In the genomic region with DNA sequence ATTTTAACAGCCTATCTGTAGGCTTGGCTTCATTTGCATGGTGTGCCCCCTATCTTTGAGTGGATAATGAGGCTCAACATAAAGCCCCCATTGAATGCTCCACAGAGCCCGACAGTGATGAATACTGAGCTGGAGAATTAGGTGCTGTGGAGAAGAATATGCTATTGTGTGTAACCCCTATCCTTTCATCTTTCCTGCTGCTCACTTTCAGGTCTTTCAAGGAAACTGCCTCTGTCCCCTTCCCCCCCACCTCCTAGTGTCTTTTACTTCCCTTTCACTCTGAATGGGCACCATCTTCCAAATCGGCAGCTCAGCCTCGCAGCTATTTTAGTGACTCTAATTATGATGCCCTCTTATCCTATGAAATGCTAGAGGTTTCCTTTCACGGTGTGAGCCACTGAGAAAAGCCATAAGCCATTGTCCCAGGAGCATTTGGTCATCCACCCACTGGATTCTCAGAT, we compare ENCODE assay signal across 10 mouse cellular contexts.
A peak's percentile ranks its signal among the peaks of the same experiment; 100 is the strongest.
DNase-seq lines count a peak whose midpoint lies in the region; ATAC-seq and TF ChIP-seq lines count a peak whose summit lies in the region.
"Had no signal": no experiment of that assay in that cellular context is flagged by ENCODE, and none has a peak within 500 bp of the region (broad histone marks: within the 10 kb centered on the region; RNA-seq: fewer than 3 reads in every experiment).

No protein-coding gene starts in this region.

- H3K9ac ChIP-seq in heart, embryonic 11.5 days (ENCODE audit: low read depth, low read length), result no peak overlapping the region
- no peak overlapping the region for H3K9ac ChIP-seq in heart, adult 2 months (ENCODE audit: low read depth, low read length)
- no peak overlapping the region for H3K9ac ChIP-seq in forebrain, embryonic 12.5 days
- H3K9ac ChIP-seq: liver, embryonic 14.5 days had no signal

- intact Hi-C loops in heart, adult 2 months (cut with DNase I), result no loop called here
- intact Hi-C loops in gastrocnemius, postnatal 14 days (cut with DNase I; ENCODE audit: low total_unique reads), result no loop called here

- TF ChIP-seq POLR2A in heart, adult 2 months (IDR thresholded peaks at IDR 0.05; ENCODE audit: insufficient read depth, low read depth, low read length), result no peak

- DNase-seq in heart, adult 2 months, result no peak
- DNase-seq in Muller cell, postnatal 12 days (ENCODE audit: inconsistent ontology term), result peak; percentile 55
- peak; percentile 51 for DNase-seq in midbrain, embryonic 10.5 days (ENCODE audit: low spot score)
- no peak for DNase-seq in urinary bladder, postnatal 4 days (ENCODE audit: low spot score in 2 of 2)
- no peak for DNase-seq in gastrocnemius, postnatal 14 days

- H3K27me3 ChIP-seq in heart, embryonic 11.5 days (ENCODE audit: control insufficient read depth, insufficient read depth, low read length), result no peaks in the 10 kb centered on the region
- H3K27me3 ChIP-seq in heart, adult 2 months (ENCODE audit: control insufficient read depth, insufficient read depth, low read length), result no peaks in the 10 kb centered on the region
- peaks cover 60% of the 10 kb centered on the region for H3K27me3 ChIP-seq in forebrain, embryonic 12.5 days
- peaks cover 81% of the 10 kb centered on the region for H3K27me3 ChIP-seq in midbrain, embryonic 10.5 days (ENCODE audit: low read depth, poor library complexity, severe bottlenecking)

- H3K9me3 ChIP-seq in heart, embryonic 11.5 days (replicated peaks; ENCODE audit: control insufficient read depth, low read length), result no peaks in the 10 kb centered on the region
- H3K9me3 ChIP-seq in forebrain, embryonic 12.5 days, result no peaks in the 10 kb centered on the region
- H3K9me3 ChIP-seq in midbrain, embryonic 10.5 days (replicated peaks), result no peaks in the 10 kb centered on the region

- H3K4me1 ChIP-seq in heart, embryonic 11.5 days (ENCODE audit: control insufficient read depth, insufficient read depth, low read length), result no peaks in the 10 kb centered on the region; the same call in 1 of the 2 replicates
- no peaks in the 10 kb centered on the region; the same call in 1 of the 2 replicates for H3K4me1 ChIP-seq in heart, adult 2 months (ENCODE audit: control insufficient read depth, insufficient read depth, low read length)
- peaks cover 27% of the 10 kb centered on the region for H3K4me1 ChIP-seq in forebrain, embryonic 12.5 days
- peaks cover 41% of the 10 kb centered on the region for H3K4me1 ChIP-seq in midbrain, embryonic 10.5 days

- WGBS in heart, embryonic 11.5 days (ENCODE audit: insufficient replicate concordance), result 6% methylated on average over 4 of the region's 4 CpGs
- WGBS in heart, adult 2 months, result 16% methylated on average over 4 of the region's 4 CpGs
- 2% methylated on average over 4 of the region's 4 CpGs for WGBS in forebrain, embryonic 12.5 days
- WGBS in midbrain, embryonic 10.5 days, result 5% methylated on average over 4 of the region's 4 CpGs

- peak overlapping the region; percentile 40 for H3K4me2 ChIP-seq in heart, embryonic 11.5 days
- H3K4me2 ChIP-seq in forebrain, embryonic 12.5 days, result peak overlapping the region; percentile 41

- TF ChIP-seq EP300 in heart, adult 2 months (IDR thresholded peaks at IDR 0.05; ENCODE audit: insufficient read depth, low read depth, low read length), result no peak

- no peaks in the 10 kb centered on the region for H3K36me3 ChIP-seq in heart, embryonic 11.5 days (ENCODE audit: control insufficient read depth, insufficient read depth, low read length)
- no peaks in the 10 kb centered on the region for H3K36me3 ChIP-seq in heart, adult 2 months (ENCODE audit: control insufficient read depth, insufficient read depth, low read length)
- no peaks in the 10 kb centered on the region for H3K36me3 ChIP-seq in forebrain, embryonic 12.5 days (replicated peaks)
- no peaks in the 10 kb centered on the region for H3K36me3 ChIP-seq in midbrain, embryonic 10.5 days

- H3K79me2 ChIP-seq in heart, adult 2 months (replicated peaks; ENCODE audit: control insufficient read depth, insufficient read depth, low read length), result no peaks in the 10 kb centered on the region

- TF ChIP-seq CTCF in heart, adult 2 months (IDR thresholded peaks at IDR 0.05), result no peak

- no peak for ATAC-seq in heart, embryonic 11.5 days (replicated peaks; ENCODE audit: insufficient number of reproducible peaks, low FRiP score, low TSS enrichment)
- ATAC-seq in forebrain, embryonic 12.5 days (ENCODE audit: low FRiP score), result peak; percentile 94
- no peak for ATAC-seq in monocyte, adult 5-6 weeks (replicated peaks; ENCODE audit: insufficient number of reproducible peaks, low FRiP score, low TSS enrichment, poor library complexity, severe bottlenecking)
- ATAC-seq: intestine, postnatal 0 days had no signal

- H3K27ac ChIP-seq in heart, embryonic 11.5 days (ENCODE audit: low read depth, low read length), result no peak overlapping the region
- H3K27ac ChIP-seq in heart, adult 2 months, result no peak overlapping the region
- H3K27ac ChIP-seq in forebrain, embryonic 12.5 days, result 0 out of 2 replicates have a peak overlapping the region, but pooled peaks have one; percentile 9
- H3K27ac ChIP-seq in midbrain, embryonic 10.5 days (replicated peaks), result peak overlapping the region; percentile 67
- H3K27ac ChIP-seq: liver, embryonic 14.5 days had no signal

- no peak overlapping the region for H3K4me3 ChIP-seq in heart, embryonic 11.5 days (ENCODE audit: low read depth, low read length)
- no peak overlapping the region; the same call in 1 of the 2 replicates for H3K4me3 ChIP-seq in heart, adult 2 months
- H3K4me3 ChIP-seq in forebrain, embryonic 12.5 days (replicated peaks), result peak overlapping the region; percentile 8; the same call in 1 of the 2 replicates
- peak overlapping the region; percentile 34 for H3K4me3 ChIP-seq in midbrain, embryonic 10.5 days

Comparison
In these comparisons a context has a peak if more than half of its experiments do, and no peak if none do; other contexts are left out.
1. H3K27ac ChIP-seq: peak in forebrain, embryonic 12.5 days (single experiment) and midbrain, embryonic 10.5 days (single experiment); none in heart, embryonic 11.5 days (single experiment) and heart, adult 2 months (single experiment).
2. H3K4me3 ChIP-seq: peak in forebrain, embryonic 12.5 days (single experiment) and midbrain, embryonic 10.5 days (single experiment); none in heart, embryonic 11.5 days (single experiment) and heart, adult 2 months (single experiment).
3. DNase-seq: peak in Muller cell, postnatal 12 days (single experiment) and midbrain, embryonic 10.5 days (single experiment); none in heart, adult 2 months (0 of 2), urinary bladder, postnatal 4 days (0 of 2) and gastrocnemius, postnatal 14 days (single experiment).